Mouse (Mus musculus) lung, postnatal 0 days (tissue): Measurements from ENCODE around the gene Ctf1.

ENCODE experiments used
- CTCF ChIP-seq: IDR thresholded peaks from 2 replicates; pipeline ENCODE4 v1.5.1; 2016; ENCODE audit warnings: antibody characterized with exemption, mild to moderate bottlenecking
- EP300 ChIP-seq: IDR thresholded peaks from 2 replicates; pipeline ENCODE4 v1.6.1; 2016; ENCODE audit warnings: antibody characterized with exemption, mild to moderate bottlenecking, control low read depth

- TF ChIP-seq CTCF (no peak), EP300 (no peak)
These were observed 51.1 kb downstream of the Ctf1 start for GRCm38 (mm10) chr7:127763642-127764041.
